Mouse (Mus musculus) adrenal gland, postnatal 14 days (tissue): ENCODE results near the gene Gm5134. TPM values are rescaled to one million over a fixed set of nuclear protein-coding genes. Genes with fewer than 3 reads are reported as not detected.

ENCODE experiments used
- DNase-seq: peaks from one replicate; pipeline ENCODE4 v3.0.0; 2021; ENCODE audit warnings: mixed read lengths
- microRNA-seq, 2 experiments: library from miRNA; unstranded; fragments of <30 nt; microRNA quantifications; one replicate each; pipeline ENCODE4 v1.2.0; 2021
- total RNA-seq: library from RNA; stranded (reverse); gene quantifications from 2 replicates; pipeline ENCODE4 v1.2.3, GENCODE M21; 2021

Gm5134 gene
- total RNA-seq, 1 experiment from 2014 or later: not detected

DNA sequence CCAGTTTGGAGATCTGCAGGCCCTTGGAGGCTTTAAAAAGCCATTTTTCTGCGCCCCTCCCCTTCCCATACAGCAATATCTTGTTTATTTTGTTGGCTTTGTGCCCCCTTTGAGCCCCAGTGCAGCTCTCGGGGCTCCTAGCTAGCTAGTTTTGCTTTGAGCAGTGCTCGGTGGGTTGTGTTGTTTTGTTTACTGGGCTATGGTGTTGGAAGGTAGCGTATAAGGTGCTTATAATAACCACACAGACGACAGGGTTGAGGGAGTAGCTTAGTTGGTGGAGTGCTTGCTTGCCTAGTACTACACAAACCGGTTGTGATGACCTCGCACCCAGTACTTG is 78.8 kb downstream of the Gm5134 start:
- no peak for DNase-seq

- DNase-seq: no peak
Observed at GRCm38 (mm10) chr10:76034001-76034600, 79.8 kb downstream of the Gm5134 start.

GRCm38 (mm10) chr10:76035277-76035676 is 81.0 kb downstream of the Gm5134 start:
- no peak for DNase-seq

GRCm38 (mm10) chr10:76036962-76037361 is 82.6 kb downstream of the Gm5134 start:
- no peak for DNase-seq

DNA sequence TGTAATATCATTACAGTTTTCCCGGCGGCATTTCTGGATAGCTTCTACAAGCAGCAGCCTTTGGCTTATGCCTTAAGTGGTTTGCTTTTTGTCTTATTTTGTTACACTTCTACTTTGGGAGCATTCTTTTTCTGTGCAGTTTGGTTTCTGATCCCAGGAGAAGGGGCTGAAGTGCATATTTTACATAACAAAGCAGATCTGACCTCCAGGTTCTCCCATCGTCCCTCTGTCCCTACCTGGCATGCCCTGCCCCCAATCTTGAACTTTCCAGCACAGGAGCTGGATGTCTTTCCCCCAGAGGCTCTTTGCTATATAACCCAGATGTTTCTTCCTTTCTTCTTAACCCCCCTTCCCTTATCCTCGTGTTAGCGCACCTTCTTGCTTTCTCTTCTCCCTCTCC is 91.0 kb downstream of the Gm5134 start:
- no peak for DNase-seq

GRCm38 (mm10) chr10:76046754-76047153 is 92.4 kb downstream of the Gm5134 start:
- DNase-seq: no peak

GRCm38 (mm10) chr10:76047182-76047869 is 93.0 kb downstream of the Gm5134 start:
- DNase-seq: no peak

DNA sequence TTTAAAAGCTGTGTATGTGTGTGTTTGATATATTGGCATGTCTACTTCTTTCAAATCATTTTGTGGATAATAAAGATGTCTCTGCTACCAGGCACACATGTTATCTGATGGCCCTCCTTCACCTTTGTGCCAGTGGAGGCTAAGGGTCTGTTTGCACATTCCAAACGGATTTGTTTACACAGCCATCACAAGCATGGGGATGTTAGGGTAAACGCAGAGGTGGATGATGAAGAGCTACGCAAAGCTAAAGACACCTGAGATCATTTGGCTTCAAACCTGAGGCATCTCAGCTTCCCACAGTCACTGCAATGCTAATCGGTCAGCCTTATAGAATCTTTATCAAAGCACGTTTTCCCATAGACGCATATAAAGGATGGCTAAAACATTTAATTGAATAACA is 94.7 kb downstream of the Gm5134 start:
- no peak for DNase-seq

GRCm38 (mm10) chr10:76051860-76052259 is 97.5 kb downstream of the Gm5134 start:
- no peak for DNase-seq

Small RNA genes within 50 kb of the gene (microRNA-seq; reads per million reads assigned to microRNA genes)
- 0 reads per million in 2 experiments for gene Mir6409

Other genes starting within 250 kb of the Gm5134 start
- 34.2 and 36.2 TPM in 2 replicates for gene Cabin1, start 190.2 kb upstream of the Gm5134 start, total RNA-seq
- 210 and 231 TPM in 2 replicates for gene Ddt, start 181.1 kb upstream of the Gm5134 start, total RNA-seq
- gene Gm20441, start 173.6 kb upstream of the Gm5134 start, total RNA-seq: not detected in 2 replicates
- 20.2 and 21.2 TPM in 2 replicates for gene Gstt3, start 173.1 kb upstream of the Gm5134 start, total RNA-seq
- gene Gstt1, start 155.9 kb upstream of the Gm5134 start, total RNA-seq: 69.1 and 93.9 TPM in 2 replicates
- 0.59 and 0.79 TPM in 2 replicates for gene Gstt4, start 132.0 kb upstream of the Gm5134 start, total RNA-seq
- gene Gstt2, start 117.1 kb upstream of the Gm5134 start, total RNA-seq: 33.3 and 40.9 TPM in 2 replicates
- 259 and 296 TPM in 2 replicates for gene Mif, start 94.3 kb upstream of the Gm5134 start, total RNA-seq
- gene Derl3, start 61.1 kb upstream of the Gm5134 start, total RNA-seq: 1.8 and 1.9 TPM in 2 replicates
- 75.0 and 79.3 TPM in 2 replicates for gene Smarcb1, start 32.9 kb upstream of the Gm5134 start, total RNA-seq
- gene Chchd10, start 21.4 kb upstream of the Gm5134 start, total RNA-seq: 1,334 and 1,341 TPM in 2 replicates
- 7.9 and 8.6 TPM in 2 replicates for gene Mmp11, start 18.0 kb upstream of the Gm5134 start, total RNA-seq
- gene Gm867, start 13.8 kb upstream of the Gm5134 start, total RNA-seq: 0.85 TPM in 1 of 2 replicates, not detected in the other
- 1.7 and 2.2 TPM in 2 replicates for gene Vpreb3, start 11.5 kb upstream of the Gm5134 start, total RNA-seq
- 8.8 and 11.5 TPM in 2 replicates for gene Zfp280b, start 78.1 kb downstream of the Gm5134 start, total RNA-seq
- not detected in 2 replicates for gene Slc5a4b, start 156.4 kb downstream of the Gm5134 start, total RNA-seq
- not detected in 2 replicates for gene Slc5a4a, start 192.9 kb downstream of the Gm5134 start, total RNA-seq